Mouse (Mus musculus): ENCODE measurements around the gene Adamts20. TPM values are rescaled to one million over a fixed set of nuclear protein-coding genes. Genes with fewer than 3 reads are reported as not detected.

The Adamts20 gene
- total RNA-seq, 2 experiments from 2014 or later = 11.9 to 13.6 TPM

DNA sequence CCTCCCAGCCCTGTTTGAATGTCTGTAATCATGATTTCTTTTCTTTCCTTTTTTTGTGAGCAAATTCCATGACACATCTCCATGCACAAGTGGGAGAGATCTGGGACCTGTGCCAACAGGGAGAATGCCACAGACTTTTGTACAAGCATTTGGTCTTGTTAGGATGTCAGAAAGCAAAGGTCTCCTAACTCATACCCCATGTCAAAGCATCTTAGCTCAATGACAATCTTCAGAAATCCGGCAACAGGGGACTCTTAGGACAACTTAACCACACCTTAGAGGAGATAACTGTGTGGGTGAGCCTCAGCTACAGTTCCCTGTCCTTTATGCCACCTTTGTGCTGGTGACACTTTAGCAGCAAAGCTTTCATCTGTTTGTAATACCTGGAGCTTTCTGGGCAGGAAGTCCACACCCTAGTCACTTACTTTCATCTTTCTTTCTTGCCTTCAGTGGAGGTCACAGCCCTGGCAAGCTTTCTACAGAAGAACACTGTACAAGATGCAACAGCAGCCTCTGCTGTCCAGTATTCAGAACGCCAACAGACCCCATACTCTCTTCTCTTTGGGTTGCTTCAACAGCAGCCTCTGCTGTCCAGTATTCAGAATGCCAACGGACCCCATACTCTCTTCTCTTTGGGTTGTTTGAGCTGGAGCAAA is 210.2 kb downstream of the Adamts20 start:
- peak in 1 of 2 experiments; percentile 37 for DNase-seq (ENCODE audit: extremely low spot score in 1 of 2, low spot score in 1 of 2)

DNA sequence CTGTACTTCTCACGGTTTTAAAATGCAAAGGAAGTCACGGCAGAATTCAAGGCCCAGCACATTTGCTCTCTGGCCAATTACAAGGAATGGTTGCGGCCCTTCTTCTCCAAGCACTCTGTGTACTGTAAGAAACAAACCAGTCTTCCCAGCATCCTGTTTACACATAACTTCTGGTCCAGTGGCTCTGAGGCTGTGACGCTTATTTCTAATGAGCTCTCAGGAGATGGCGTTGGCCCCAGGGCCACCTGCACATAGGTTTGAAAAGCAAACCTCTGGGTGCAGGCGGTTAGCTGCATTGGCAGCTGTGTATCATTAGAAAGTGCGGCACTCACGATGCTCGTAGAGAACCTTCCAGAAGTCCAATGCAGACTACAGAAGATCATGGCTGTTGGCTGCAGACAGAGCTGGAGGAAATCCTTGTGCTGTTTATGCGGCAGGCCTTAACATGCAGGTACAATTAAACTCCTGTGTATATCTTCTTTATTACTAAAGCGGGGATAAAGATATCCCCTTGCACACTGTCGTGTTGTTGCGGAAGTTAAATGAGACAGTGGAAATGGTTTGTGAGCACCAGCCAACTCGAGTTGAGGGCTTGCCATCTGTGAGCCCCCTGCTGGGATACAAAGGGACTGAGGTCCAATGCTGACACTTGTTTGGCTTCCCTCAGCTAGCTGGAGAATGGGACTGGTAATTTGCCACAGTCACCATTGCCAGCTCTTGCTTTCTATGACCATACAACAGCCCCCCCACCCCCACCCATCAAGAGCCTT is 210.9 kb downstream of the Adamts20 start:
- DNase-seq (ENCODE audit: extremely low spot score in 1 of 2, low spot score in 1 of 2) = peak in 1 of 2 experiments; percentile 47

DNA sequence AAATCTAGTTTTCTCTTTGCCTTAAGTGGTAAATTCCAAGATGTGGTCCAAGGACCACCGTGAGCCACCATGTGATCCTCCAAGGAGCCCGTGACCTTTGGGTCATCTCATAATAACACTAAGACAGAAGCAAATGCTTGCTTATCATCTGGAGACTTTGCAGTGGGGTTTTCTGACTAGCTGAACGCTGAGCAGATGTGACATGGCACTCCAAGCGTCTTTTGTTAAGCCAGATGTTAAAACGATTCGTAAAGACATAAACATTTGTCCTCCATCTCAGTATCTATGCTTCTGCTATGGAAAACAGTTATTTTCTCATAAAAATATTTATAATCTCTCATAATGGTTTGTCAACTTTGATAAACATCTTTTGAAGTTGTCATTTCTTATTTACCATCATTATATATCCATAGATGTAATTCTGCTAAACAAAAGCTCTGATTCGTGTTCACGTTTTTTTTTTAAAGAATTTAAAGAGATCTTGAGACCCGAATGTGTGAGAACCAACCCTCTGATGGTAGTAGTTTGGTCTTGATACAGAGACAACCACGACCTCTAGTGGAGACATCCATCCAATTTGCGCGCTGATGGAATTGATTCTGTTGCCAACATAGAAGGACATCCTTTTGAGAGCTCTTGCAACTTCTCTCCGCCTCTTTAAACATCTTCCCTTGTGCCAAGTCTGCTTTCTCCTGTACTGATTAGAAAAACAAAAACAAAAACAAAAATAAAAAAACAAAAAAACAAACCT is 212.1 kb downstream of the Adamts20 start:
- peak in 1 of 2 experiments; percentile 33 for DNase-seq (ENCODE audit: extremely low spot score in 1 of 2, low spot score in 1 of 2)

DNA sequence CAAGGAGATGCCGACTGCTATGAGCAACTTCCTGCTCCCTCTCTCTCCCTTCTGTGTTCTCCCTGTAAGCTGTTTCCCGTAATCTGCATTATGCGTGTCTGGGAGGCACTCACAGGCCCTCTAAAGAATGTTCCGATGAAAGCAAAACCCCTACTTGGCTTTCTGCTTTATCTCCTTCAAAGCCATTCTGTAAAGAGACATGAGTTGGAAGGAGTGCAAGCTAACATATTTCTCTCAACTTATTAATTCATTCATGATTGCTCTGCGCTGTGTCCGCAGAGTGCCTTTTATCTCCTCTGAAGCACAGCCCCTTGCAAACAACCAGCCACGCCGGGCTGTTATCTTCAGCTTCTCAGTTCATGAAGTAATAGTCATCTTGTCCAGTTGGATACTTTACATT is 215.5 kb downstream of the Adamts20 start:
- DNase-seq (ENCODE audit: extremely low spot score in 1 of 2, low spot score in 1 of 2) = no peak

DNA sequence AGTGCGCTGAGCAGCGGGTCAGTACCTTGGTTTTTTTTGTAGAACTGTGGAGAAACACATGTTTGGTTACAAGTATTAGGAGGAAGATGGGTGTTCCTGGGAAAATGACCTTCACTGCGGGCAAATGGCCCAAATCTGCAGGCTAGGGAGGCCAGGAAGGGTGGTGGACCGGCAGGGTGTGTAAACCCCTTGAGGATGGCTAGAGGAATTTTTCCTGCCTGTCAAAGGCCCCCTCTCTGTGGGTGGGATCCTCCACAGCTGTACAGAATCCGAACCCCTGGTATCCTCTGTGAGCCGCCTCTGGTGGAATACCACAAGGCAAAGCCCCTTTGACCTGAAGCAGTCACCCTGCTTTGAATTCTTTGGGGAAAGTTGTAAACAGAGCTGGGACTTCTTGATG is 216.8 kb downstream of the Adamts20 start:
- no peak for DNase-seq (ENCODE audit: extremely low spot score in 1 of 2, low spot score in 1 of 2)

DNA sequence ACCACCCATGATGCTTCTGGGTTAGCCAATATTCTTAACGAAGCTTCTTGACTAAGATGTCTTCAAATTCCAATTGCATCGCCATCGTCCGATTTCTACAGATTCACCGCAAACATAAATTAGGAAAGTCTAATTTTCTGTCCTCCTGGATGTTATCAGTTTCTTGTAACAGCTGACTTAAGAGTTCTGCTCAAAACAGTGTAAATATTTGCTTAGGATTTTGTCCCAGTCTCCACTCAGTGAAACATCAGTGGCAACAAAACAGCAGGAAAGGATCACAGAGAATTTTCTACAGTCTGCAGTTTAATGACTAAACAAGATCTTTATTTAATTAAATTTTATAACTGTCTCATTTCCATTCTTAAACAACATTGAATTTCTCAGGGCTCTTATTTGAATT is 218.5 kb downstream of the Adamts20 start:
- DNase-seq (ENCODE audit: extremely low spot score in 1 of 2, low spot score in 1 of 2) = no peak

DNA sequence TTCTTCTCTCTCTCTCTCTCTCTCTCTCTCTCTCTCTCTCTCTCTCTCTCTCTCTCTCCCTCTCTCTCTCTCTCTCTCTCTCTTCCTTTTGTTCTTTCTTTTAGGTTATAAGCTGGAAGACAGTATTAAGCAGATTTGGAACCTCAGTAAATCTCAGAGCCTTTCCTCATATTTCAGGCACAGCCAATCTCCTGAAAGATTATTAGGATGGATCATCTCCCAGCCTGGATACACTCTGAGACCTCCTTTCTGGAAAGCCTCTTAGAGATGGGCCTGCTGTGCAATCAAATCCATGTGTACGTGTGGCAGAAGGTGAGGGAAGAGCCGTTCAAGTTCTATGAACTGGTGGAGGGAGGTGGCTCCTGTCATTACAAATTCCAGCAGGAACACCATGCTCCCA is 220.9 kb downstream of the Adamts20 start:
- DNase-seq (ENCODE audit: extremely low spot score in 1 of 2, low spot score in 1 of 2) = no peak

DNA sequence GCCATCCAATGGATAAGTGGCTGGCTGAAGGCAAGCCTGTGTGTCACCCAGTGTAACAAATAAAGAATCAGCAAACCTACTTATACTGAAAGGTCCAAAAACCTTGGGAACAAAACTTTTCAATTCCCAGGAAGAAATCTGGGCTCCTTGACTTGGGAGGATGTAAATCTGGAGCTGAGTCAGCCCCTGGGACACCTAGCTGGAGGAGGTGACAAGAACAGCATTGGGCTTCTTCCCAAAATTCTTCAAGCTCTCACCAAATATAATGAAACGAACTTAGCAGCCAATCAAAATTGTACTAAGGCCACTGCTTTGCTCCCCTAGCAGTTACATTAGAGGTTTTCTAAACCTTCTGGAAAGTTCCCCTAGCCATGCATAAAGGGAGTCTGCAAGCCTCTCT is 223.1 kb downstream of the Adamts20 start:
- no peak for DNase-seq (ENCODE audit: extremely low spot score in 1 of 2, low spot score in 1 of 2)

DNA sequence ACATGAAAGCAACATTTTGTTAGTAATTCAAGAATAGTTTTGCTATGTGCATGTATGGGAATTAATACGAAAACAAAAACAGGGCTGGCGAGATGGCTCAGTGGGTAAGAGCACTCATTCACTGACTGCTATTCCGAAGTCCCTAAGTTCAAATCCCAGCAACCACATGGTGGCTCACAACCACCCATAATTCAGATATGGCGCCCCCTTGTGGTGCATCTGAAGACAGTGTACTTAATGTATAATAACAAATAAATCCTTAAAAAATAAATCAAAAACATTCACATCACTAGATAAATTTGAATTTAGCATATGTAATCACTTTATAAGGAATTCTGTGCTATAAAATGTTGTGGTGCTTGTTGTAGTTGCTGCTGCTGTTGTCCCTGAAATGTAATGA is 225.6 kb downstream of the Adamts20 start:
- DNase-seq (ENCODE audit: extremely low spot score in 1 of 2, low spot score in 1 of 2) = no peak

DNA sequence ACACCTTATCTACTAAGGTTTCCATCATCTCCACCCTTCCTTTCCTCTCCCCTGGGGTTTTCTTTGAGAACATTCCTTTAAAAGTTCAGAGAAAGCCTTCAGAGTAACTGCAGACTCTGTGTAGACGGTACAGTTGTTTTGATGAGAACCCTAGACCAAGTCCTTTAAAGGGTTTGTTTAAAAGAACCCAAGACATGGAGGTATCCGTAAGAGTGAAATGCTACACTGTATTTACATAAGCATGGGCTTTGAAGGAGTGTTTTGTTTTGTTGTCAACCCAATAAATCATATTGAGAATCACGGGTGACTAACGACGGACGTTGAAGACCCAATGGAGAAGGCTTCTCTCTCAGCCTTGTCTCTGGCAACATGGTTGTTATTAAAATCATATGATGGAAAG is 226.1 kb downstream of the Adamts20 start:
- no peak for DNase-seq (ENCODE audit: extremely low spot score in 1 of 2, low spot score in 1 of 2)

DNA sequence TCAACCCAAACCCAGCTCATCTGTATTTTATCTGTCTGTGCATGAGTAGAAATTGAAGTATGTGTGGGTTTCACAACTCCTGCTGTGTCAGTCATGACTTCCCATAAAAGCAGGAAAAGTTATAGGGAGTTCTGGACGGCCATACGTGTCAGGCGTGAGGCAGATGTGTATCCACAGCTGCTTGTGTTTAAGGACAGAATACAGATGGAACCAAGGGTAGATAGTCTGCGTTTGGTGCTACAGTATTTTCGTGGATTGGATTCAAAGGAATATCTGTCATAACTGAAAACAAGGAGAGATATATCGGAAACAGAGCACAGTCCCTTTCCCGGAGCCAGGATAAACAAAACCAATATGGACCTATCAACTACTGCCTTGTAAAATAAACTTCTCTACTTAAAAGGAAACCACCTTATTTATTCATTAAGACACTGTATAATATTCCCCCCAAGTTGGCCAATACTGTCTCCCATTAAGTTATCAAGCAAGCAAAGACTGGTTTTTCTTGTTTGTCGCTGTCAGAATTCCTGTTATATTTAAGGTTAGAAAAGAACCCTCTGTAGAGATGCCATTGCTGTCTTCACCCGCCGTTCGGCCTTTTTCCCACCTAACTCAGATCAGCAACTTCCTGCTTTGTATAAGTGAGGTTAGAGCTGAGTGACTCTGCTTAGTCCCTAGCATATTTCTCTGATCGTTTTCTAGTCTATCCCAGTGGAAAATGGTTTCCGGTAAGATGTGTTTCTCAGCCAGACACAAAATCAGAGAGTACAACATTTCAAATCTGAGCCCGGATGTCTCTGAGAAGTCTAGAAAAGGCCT is 227.0 kb downstream of the Adamts20 start:
- DNase-seq (ENCODE audit: extremely low spot score in 1 of 2, low spot score in 1 of 2) = no peak

DNA sequence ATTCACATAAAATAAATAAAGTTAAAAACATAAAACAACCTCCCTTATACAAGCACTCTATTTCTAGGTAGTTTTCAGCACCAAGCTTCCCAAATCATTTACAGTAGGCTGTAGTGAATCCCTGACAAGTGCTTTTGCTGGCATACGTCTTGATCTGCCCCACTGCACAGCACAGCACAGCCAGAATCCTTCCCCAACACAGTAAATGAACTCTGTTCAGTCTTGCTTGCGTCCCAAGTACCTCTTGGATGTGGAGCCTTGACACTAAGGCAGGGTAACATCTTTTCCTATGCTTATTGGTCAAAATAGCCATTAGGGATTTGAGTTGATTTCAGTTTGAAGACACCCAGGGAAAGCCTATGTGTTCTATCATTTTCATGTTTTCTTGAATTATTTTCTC is 228.5 kb downstream of the Adamts20 start:
- DNase-seq (ENCODE audit: extremely low spot score in 1 of 2, low spot score in 1 of 2) = no peak

DNA sequence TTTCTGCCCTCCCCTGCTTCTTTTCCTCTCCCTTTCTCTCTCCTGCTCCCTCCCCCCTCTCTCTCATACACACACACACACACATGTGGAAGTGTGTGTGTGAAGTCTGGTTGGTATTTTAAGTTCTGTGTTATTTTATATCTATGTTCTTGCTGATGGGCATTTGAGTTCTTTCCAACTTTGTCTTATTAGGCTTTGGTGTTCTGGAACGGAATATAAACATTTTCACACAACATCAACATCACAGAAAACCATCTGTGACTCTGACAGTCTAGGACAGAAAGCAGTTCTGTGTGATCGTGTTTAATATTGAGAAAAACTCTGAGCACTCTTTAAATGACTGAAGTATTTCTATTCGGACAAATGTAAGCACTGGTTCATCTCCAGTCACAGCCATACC is 229.1 kb downstream of the Adamts20 start:
- no peak for DNase-seq (ENCODE audit: extremely low spot score in 1 of 2, low spot score in 1 of 2)

DNA sequence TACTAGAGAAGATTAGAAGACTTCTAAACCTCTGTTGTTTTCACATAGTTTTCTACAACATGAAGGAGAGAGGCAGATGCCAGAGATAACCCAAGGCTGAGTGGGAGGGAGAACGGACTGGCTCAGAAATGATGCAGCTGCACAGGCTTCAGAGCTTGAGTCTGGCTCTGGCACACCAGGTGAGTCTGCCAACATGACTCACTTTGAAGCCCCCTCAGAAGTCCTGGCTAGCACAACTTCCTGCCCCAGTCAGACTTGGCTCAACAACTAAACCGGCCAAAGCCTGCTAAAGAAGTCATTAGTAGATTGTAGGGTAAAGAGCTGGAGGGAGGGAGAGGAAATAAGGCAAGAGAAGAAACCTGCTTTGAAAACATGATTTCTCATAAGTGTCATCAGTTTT is 230.0 kb downstream of the Adamts20 start:
- DNase-seq (ENCODE audit: extremely low spot score in 1 of 2, low spot score in 1 of 2) = no peak

DNA sequence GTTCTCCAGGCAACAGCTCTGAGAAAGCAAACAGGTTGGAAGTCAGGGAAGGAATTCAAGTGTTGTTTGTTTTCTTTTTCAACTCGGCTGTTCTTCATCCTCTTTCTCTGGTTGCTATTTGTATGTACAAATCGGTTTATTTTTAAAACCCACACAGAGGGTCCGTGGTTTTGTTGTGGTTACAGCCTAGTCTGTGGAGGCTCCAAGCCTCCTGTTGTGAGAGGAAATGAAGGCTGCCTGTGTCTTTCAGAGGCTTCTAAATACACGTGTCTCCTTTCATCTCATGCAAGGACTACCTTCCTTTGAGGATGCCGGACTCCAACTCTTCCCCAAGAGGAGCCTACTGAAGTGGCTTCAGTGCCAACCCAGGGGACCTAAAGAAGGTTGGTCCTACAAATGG is 234.0 kb downstream of the Adamts20 start:
- DNase-seq (ENCODE audit: extremely low spot score in 1 of 2, low spot score in 1 of 2) = no peak

DNA sequence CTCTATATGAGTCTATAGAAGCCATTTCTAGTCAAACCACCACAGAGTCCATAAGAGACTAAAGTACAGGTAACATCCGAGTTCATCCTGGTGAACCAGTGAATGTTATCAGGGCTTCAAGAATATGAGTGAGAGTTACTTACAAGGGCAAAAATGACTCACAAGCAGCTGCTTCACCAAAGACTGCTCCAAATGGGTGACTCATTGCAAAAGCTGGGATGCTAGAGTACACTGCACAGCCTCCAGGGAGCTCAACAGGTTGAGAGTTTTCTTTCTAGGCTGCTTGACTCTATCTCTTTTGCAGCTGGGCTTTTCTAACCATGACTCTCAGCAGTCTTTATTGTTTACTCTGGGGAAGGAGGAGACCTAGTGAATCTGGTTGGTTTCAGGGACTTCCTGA is 237.8 kb downstream of the Adamts20 start:
- DNase-seq (ENCODE audit: extremely low spot score in 1 of 2, low spot score in 1 of 2) = no peak

DNA sequence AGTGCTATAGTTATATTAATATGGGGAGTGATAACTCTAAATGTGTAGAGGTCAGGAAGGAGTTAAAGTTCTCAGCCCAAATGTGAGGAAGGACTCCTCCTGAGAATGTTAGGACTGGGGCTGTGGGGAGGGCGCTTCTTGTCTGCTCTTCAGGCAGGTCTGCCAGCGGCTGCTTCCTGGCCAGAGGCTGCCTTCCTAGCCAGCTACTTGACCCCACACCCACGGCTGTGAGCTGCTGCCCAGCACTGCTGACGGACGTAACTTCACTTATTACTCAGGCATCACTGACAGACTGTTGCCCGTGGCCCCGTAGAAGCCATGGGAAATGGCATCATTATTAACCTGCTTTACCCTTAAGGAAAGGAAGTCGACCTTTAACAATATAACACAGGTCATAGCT is 242.1 kb downstream of the Adamts20 start:
- no peak for DNase-seq (ENCODE audit: extremely low spot score in 1 of 2, low spot score in 1 of 2)

DNA sequence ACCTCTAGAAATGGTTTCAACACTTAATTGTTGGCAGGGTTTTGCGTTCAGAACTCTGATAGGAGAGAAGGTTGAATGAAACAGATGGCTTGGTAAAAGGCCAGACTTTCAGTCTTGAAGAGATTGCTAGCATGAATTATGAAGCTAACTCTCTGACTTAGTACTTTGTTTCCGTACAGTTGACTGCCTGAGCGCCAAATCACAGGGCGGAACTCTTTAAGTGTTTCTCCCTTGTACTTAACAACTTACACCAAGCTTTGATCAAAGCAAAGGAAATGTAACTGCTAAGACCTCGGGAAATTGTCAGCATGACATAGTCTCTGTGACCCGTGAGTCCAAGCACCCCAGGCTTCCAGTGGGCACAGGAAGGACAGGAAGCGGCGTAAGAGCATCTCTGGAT is 244.5 kb downstream of the Adamts20 start:
- DNase-seq (ENCODE audit: extremely low spot score in 1 of 2, low spot score in 1 of 2) = no peak

All from layer of hippocampus, postnatal 25 days (tissue).